Mouse (Mus musculus) right cerebral cortex, postnatal 36 days (tissue): ENCODE measurements around the gene Apol10a.
"Not testable (repeated sequence)": the region's sequence is repeated elsewhere in the genome, so short reads cannot be mapped to it uniquely, and the experiment has no call there.

Experiments
- DNase-seq, 2 experiments: peaks; one replicate each; pipeline ENCODE4 v3.0.0; 2022; ENCODE audit warnings: low spot score in 2 of 2, mixed read lengths in 1 of 2

Gene Apol10a

DNA sequence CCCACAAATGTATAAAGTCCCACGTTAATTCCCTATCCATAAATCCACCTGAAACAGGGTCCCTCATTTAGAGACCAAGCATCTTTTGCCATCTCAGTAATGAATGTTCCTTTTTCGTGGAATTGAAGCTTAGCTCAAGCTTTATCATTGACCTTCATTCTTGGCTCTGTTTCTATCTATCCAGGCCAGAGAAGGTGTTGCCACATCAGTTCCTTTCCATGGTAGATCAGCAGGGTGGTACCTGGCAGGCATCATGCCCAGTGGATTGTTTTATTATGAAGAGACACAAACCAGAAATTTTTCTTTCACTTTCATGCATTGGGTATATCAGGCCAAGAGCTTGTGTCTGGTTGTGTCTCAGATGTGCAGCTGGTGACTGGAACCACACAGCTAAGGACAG is at the start of gene Apol10a:
Apol10a (plus strand) TSS at position 355 of the 400 bp plus-strand sequence.
- not testable (repeated sequence) for DNase-seq

GRCm38 (mm10) chr15:77428690-77429448 is 48.0 kb upstream of the Apol10a start:
- DNase-seq = not testable (repeated sequence)

DNA sequence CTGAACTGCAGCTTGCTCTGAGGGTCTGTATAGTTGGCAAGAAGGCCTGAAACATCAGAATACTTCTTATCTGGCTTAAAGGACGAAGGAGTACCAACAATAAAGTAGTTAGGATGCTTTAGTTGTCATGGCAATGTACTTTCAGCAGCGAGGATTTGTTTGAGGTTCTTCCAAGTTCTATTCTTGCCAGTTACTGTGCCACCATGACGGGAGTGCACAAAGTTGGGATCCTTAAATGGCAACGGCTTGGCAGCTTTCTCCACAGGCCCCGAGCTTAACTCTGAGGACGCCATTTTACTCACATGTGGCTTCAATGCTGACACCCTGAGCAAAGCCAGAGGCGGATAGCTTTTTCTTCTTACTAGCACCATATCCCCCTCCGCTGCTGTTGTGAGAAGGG is 32.1 kb upstream of the Apol10a start:
- peak; percentile 28 to 51 for DNase-seq

DNA sequence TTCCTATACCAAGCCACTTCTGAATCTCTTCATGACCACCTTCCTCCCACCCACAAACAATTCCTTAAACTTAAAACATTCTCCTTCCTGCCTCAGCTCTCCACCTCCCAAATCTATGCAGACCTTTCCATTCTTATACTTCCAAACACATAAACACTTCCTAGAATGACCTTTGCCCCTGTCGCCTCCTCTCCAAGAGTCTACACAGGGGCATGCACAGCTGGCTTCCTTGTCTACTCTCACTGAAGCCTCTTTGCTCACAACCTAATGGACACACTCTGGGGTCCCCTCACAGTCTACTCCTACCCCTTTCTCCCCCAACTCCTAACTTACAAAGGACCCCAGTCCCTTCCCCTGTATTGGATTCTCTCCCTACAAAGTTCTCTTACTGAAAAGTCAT is 31.2 kb upstream of the Apol10a start:
- not testable (repeated sequence) for DNase-seq

DNA sequence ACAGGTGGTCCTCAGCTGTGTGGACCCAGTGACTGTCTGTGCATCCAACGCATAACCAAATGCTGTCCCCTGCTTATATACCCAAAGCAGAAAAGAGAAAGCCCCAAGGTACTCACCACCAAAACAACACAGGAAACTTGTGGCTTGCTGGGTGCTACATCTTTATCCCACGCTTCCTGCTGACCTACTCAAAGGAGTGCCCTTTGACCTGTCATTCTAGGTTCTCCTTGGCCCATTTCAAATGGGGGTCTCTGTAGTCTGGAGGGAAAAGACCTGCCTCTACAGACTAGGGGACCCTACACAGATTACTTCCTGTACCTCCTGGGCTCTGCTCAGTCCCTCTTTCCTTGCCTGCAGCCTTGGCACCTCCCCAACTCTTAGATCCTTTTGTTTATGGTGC is 29.5 kb upstream of the Apol10a start, which contains the start of gene Apol7b:
Apol7b (minus strand) TSS at position 101 of the 400 bp plus-strand sequence.
- not testable (repeated sequence) for DNase-seq

DNA sequence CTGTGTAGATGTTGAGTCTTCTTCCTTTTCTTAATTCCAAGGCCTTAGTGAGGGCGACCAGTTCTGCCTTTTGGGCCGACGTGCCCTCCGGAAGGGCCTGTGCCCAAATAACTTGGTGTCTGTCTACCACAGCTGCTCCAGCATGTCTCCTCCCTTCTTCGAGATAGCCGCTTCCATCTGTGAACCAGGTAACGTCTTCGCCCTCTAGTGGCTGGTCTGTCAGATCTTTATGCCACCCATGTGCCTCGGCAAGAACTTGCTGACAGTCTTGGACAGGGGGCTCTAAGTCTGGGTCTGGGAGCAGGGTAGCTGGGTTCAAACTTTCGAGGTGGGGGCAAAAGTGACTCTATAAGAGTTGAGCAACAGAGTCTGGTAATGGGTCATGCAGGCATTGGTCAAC is 26.9 kb upstream of the Apol10a start:
- not testable (repeated sequence) for DNase-seq

DNA sequence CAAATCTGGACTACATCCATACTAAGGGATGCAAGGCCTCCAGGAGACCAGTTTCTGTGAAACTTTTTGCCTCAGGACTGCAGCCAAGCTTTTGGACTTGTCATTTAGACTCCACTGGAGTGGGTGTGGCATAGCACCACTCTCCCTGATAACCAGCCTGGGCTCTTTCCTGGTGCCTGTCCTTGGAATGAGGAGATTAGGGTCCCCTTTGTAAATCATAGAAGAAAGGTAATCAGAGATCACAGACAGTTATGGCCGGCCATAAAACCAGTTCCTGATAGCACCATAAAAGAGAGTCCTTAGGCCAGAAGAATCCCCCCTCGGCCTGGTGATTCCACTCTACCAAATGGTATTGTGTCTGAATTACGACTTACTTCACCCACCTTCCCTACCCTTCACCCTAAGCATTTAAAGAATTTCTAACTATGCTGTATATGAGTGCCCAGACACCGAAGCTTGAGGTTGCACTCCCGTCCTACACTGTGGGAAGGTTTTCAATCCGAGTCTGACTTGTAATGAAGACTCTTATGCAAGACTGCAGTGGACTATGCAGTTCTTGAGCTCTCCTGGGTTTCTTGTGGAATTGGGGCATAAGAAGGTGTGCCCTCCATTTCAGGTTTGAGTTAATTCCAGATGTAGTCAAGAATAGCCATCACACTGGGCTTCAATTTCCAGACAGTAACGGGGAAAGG is 2.0 kb upstream of the Apol10a start:
- not testable (repeated sequence) for DNase-seq

DNA sequence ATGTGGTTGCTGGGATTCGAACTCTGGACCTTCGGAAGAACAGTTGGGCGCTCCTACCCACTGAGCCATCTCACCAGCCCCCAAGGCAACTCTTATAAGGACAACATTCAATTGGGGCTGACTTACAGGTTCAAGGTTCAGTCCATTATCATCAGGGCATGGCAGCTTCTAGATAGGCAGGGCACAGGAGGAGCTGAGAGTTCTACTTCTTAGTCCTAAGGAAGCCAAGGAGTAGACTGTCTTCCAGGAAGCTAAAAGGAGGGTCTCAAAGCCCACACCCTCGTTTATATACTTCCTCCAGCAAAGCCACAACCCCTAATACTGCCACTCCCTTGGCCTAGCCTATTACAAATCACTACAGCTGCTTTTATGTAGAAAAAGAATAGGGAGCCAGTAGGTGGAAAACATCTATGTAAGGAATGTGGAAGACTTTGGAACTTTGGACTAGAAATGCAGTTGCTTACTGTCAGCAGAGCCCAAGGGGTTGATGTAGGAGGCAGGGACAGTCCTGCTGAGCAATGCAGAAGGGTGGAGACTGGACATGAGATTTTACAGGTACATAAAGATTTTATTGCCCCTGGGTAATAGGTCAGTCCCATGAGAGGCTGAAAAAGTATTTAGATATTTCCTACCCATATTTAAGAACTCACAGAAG is 5.4 kb downstream of the Apol10a start:
- DNase-seq = no peak

DNA sequence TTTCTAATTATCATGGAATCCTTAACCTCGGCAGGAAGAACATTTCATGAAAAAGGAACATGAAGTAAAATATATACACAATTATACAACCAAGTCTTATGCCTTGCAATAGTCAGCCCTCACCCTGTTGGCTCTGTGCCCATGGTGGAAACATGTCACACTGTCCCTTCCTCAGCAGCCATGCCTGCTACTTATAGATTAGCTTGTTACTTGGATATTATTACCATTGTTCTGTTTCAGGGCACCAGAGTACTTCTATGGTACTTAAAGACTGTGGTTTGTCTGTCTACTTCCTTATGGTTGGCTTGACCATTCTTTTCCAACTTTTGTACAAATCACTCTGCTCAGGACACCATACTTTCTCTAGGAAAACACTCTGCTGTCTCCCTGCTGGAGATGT is 16.3 kb downstream of the Apol10a start:
- DNase-seq = not testable (repeated sequence)

GRCm38 (mm10) chr15:77494694-77495093 is 17.8 kb downstream of the Apol10a start:
- not testable (repeated sequence) for DNase-seq

- not testable (repeated sequence) for DNase-seq
Observed at GRCm38 (mm10) chr15:77507966-77508365, 31.1 kb downstream of the Apol10a start, which contains the start of gene Apol11a. Apol11a (plus strand) TSS chr15:77508271.

DNA sequence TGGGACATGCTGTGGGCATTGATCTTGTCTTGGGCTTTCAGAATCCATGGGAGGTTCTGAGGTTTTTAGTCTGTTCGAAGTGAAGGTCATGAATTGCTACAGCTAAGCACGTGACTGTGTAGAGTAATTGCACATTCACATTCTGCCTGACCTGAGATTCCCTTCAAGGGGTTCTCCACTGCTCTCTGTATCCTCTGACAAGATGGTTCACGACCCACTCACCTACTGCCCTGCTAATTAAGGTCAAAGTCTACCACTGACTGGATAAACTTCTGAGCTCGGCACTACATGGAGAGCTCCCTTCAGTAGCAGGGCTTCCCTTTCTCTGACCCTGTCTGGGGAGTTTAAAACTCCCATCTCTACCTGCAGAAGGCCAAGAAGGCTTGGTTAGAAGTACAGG is 43.7 kb downstream of the Apol10a start:
- DNase-seq = not testable (repeated sequence)

GRCm38 (mm10) chr15:77523186-77523843 is 46.5 kb downstream of the Apol10a start:
- peak in 1 of 2 experiments; percentile 2 for DNase-seq

DNA sequence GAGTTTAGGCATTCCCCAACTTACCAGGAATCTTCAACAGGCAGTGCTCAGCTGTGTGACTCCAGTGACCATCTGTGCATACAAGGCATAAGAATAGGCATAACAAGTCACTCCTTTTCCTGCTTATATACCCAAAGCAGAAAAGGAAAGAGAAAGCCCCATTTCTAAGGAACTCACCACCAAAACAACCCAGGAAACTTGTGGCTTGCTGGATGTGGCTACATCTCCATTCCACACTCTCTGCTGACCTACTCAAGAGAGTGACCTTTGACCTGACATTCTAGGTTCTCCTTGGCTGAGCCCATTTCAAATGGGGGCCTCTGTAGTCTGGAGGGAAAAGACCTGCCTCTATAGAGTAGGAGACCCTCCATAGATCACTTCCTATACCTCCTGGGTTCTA is 56.4 kb downstream of the Apol10a start, which contains the start of gene Apol7c:
Apol7c (minus strand) TSS at position 101 of the 400 bp plus-strand sequence.
- no peak for DNase-seq

DNA sequence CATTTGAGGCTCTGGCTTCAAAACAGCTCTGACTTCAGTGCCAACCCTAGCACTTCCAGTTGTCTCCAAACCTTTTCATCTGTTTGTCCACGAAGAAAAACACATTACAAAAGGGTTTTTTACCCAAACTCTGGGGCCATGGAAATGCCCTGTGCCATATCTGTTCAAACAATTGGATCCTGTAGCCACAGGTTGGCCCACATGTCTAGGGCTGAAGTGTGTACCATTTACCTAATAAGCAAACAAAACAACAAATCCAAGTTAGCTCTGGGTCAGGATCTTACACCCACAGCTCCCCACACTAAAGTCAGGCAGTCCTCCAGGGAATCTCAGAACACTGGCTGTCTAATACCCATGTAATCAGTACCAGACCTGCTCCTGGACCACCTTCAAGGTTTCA is 62.4 kb downstream of the Apol10a start:
- not testable (repeated sequence) for DNase-seq
